Mouse (Mus musculus) gastrocnemius, postnatal 25 days (tissue): ENCODE measurements around the gene Tbk1. TPM values are rescaled to one million over a fixed set of nuclear protein-coding genes. Genes with fewer than 3 reads are reported as not detected.
A peak's percentile ranks its signal among the peaks of the same experiment; 100 is the strongest.

ENCODE experiments used
- DNase-seq: peaks from one replicate; pipeline ENCODE4 v3.0.0; 2022
- long read RNA-seq, 2 experiments: library from polyadenylated mRNA; stranded (forward); transcript quantifications; one replicate each; pipeline ENCODE4 v2.0.0; 2021
- total RNA-seq, 2 experiments: library from RNA; stranded (reverse); gene quantifications; 1 replicate in 1 of 2; 2 replicates in 1 of 2; pipeline ENCODE4 v1.2.3; 2021

Tbk1 gene
- total RNA-seq = 10 to 100 TPM; 10.6 to 11.5 TPM
- long read RNA-seq, experiment 1, transcript Tbk1-201 (21 exons, 3,024 nt) = major isoform, 7 of 10 reads
- long read RNA-seq, experiment 1, partial matches to known transcripts = 1 of 10 reads
- long read RNA-seq, experiment 1, other reads (novel, unspliced or antisense) = 2 of 10 reads
- long read RNA-seq, experiment 2, transcript Tbk1-201 (21 exons, 3,024 nt) = major isoform, 12 of 15 reads
- long read RNA-seq, experiment 2, partial matches to known transcripts = 3 of 15 reads
- long read RNA-seq, experiment 2, other reads (novel, unspliced or antisense) = 0 of 15 reads

- DNase-seq = peak; percentile 93
These were observed at the start of gene Tbk1 for GRCm38 (mm10) chr10:121586675-121587370. Tbk1 (minus strand) TSS chr10:121586787.

GRCm38 (mm10) chr10:121636276-121636675, 49.7 kb upstream of the Tbk1 start:
- DNase-seq = no peak

- no peak for DNase-seq
These were observed 47.6 kb upstream of the Tbk1 start for GRCm38 (mm10) chr10:121634159-121634558.

- DNase-seq = no peak
These were observed 42.0 kb upstream of the Tbk1 start for GRCm38 (mm10) chr10:121628561-121629040.

- DNase-seq = no peak
These were observed 40.7 kb upstream of the Tbk1 start for GRCm38 (mm10) chr10:121627216-121627852.

GRCm38 (mm10) chr10:121626186-121626882, 39.7 kb upstream of the Tbk1 start, which contains the start of gene Xpot:
Xpot (minus strand) TSS chr10:121626332.
- DNase-seq = peak; percentile 98

GRCm38 (mm10) chr10:121625407-121626185, 39.0 kb upstream of the Tbk1 start:
- no peak for DNase-seq

GRCm38 (mm10) chr10:121625006-121625405, 38.4 kb upstream of the Tbk1 start:
- no peak for DNase-seq

GRCm38 (mm10) chr10:121623670-121624069, 37.1 kb upstream of the Tbk1 start:
- DNase-seq = no peak

GRCm38 (mm10) chr10:121622431-121622830, 35.8 kb upstream of the Tbk1 start:
- DNase-seq = no peak

GRCm38 (mm10) chr10:121615935-121616334, 29.3 kb upstream of the Tbk1 start:
- no peak for DNase-seq

GRCm38 (mm10) chr10:121615146-121615870, 28.7 kb upstream of the Tbk1 start:
- no peak for DNase-seq

GRCm38 (mm10) chr10:121613570-121613969, 27.0 kb upstream of the Tbk1 start:
- DNase-seq = peak; percentile 14

- no peak for DNase-seq
These were observed 25.9 kb upstream of the Tbk1 start for GRCm38 (mm10) chr10:121612448-121612847.

- DNase-seq = no peak
These were observed 25.0 kb upstream of the Tbk1 start for GRCm38 (mm10) chr10:121611587-121611986.

- DNase-seq = no peak
These were observed 21.6 kb upstream of the Tbk1 start for GRCm38 (mm10) chr10:121608177-121608576.

- DNase-seq = no peak
These were observed 18.2 kb upstream of the Tbk1 start for GRCm38 (mm10) chr10:121604632-121605344.

GRCm38 (mm10) chr10:121603556-121603955, 17.0 kb upstream of the Tbk1 start:
- no peak for DNase-seq

GRCm38 (mm10) chr10:121601272-121601671, 14.7 kb upstream of the Tbk1 start:
- DNase-seq = no peak

GRCm38 (mm10) chr10:121596580-121596979, 10.0 kb upstream of the Tbk1 start:
- DNase-seq = peak; percentile 18
